Mouse (Mus musculus) adrenal gland, adult 8-10 months (tissue): ENCODE measurements around the gene Cfap300. TPM values are rescaled to one million over a fixed set of nuclear protein-coding genes. Genes with fewer than 3 reads are reported as not detected.

ENCODE experiments used
- DNase-seq: peaks from one replicate; pipeline ENCODE4 v3.0.0; 2022
- total RNA-seq, 4 experiments: library from RNA; stranded (reverse); gene quantifications; 2 replicates each; pipeline ENCODE4 v1.2.4; 2022

The Cfap300 gene
- total RNA-seq, 4 experiments from 2014 or later = 2.5 to 5.9 (median 3.8) TPM

DNA sequence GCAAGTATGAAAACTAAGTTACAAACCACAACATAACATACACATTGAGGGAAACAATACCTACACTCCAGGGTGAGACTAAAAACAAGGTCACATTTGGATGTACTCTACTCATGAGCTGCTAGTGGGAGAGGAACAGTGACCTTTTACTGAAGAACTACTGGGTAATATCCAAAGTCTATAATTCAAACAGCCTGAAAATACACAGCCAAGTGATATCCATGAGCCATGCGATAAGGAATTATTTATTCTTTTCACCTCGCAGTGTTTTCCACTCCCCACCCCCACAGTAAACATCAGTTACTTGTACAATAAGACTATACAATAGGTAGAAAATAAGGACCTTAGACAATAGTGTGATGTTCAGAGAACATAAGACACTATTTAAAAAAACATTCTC lies 62.5 kb downstream of the Cfap300 start:
- DNase-seq = no peak

GRCm38 (mm10) chr9:7979153-7979916 lies 63.3 kb downstream of the Cfap300 start:
- DNase-seq = no peak

GRCm38 (mm10) chr9:7978502-7978901 lies 64.1 kb downstream of the Cfap300 start:
- no peak for DNase-seq

DNA sequence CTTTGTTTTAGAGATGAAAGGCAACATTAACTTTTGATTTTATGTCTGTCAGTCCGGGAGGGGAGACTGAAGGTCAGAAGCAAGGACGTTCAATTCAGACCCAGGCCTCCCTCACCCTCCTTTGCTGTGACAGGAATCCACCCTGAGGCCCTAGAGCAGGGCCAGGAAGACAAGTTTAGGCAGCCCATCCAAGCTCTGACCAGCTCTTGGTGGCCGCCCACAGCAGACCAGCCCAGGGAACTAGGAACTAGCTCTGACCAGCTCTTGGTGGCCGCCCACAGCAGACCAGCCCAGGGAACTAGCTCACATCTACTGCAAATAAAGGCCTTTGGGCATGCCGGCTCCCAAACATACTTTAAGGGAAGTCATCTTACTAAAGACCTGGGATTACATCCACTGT lies 65.0 kb downstream of the Cfap300 start:
- no peak for DNase-seq

DNA sequence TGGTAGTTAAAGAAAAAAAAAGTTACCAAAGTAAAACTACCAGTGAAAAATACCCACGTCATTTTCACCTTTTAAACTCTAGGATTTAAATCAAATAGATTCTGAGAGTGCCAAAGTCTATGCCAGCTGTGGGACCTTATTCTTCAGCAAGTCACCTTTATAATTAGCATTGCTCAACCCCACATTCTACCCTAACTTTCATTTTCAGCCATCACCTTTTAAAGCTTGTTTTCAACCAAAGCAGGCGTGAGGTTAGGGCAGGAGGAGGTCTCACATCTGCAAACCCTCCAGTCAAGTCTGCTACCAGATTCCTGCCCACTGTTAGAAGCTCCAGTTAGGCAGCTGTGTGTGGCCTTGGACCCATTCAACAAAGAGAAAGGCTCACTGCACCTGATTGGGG lies 70.6 kb downstream of the Cfap300 start:
- no peak for DNase-seq

Other genes starting within 250 kb of the Cfap300 start
- 10 to 100 TPM; 62.9 to 77.8 (median 70.3) TPM for gene Birc2, start 205.8 kb downstream of the Cfap300 start, total RNA-seq
- 10 to 100 TPM; 22.2 to 35.6 (median 30.6) TPM for gene Birc3, start 169.6 kb downstream of the Cfap300 start, total RNA-seq
- 10 to 100 TPM; 68.4 to 87.2 (median 83.9) TPM for gene Yap1, start 38.2 kb downstream of the Cfap300 start, total RNA-seq
- 10 to 100 TPM; 13.2 to 15.3 (median 14.3) TPM for gene Cep126, start 91.5 kb upstream of the Cfap300 start, total RNA-seq